Mouse (Mus musculus) lung, adult 2 months (tissue): ENCODE measurements around the gene Ccdc43.

Source experiments
- CTCF ChIP-seq: fragments of 200-500 bp; IDR thresholded peaks from 2 replicates; pipeline ENCODE4 v1.5.1; 2011; ENCODE audit warnings: mild to moderate bottlenecking, low read length, control low read depth; ENCODE audit not compliant: insufficient read depth
- POLR2A ChIP-seq: fragments of 200-500 bp; IDR thresholded peaks from 2 replicates; pipeline ENCODE4 v1.6.1; 2011; ENCODE audit warnings: low read depth, mild to moderate bottlenecking, control low read depth, low read length, borderline replicate concordance; ENCODE audit errors: extremely low read depth

DNA sequence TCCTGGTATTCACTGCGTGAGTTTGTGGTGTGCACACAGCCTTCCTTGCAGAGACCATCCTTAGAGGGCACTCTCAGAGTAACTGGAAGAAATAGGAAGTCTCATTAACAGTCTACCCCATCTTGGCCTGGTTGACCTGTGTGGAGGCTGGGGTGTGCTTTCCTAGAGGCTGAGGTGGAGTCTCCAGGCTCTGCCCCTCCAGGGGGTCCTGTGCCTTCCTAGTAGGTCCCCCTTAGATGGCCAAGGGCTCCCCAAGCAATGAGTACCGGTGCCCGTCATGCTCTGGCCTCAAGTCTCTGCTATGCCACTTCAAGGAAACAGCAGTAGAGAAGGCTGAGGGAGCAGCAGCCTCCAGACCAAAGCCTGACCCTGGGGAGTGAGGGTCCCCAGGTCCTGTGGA is 40.5 kb upstream of the Ccdc43 start:
- TF ChIP-seq POLR2A (no peak), CTCF (no peak)
